ENCODE assay signal across 27 mouse cellular contexts in the genomic region with DNA sequence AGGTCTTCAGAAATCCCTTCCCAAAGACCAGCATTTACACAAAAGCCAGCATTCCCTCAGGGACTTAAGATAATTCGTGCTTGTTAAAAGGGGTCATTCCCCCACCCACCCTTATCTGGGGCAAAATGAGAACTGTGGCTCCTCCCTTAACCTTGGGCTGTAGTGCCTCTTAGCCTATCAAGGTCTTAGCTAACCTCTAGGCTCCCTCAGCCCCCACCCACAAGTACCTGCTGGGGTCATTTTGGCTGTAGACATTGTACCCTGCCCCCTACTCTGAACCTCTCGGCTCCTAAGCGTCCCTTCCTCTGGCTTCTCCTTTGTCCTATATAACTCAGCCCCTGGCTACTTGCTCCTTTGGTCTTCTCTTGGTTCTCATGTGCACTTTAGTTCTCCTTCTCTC. TPM values are rescaled to one million over a fixed set of nuclear protein-coding genes. Genes with fewer than 3 reads are reported as not detected.
DNase-seq lines count a peak whose midpoint lies in the region; ATAC-seq and TF ChIP-seq lines count a peak whose summit lies in the region.
"Had no signal": no experiment of that assay in that cellular context is flagged by ENCODE, and none has a peak within 500 bp of the region (broad histone marks: within the 10 kb centered on the region; RNA-seq: fewer than 3 reads in every experiment).

No protein-coding gene starts in this region.

- ATAC-seq in intestine, embryonic 16.5 days: peak; percentile 36
- ATAC-seq: forebrain, embryonic 15.5 days; midbrain, embryonic 15.5 days had no signal

- H3K9ac ChIP-seq in intestine, embryonic 16.5 days (ENCODE audit: low read depth, low read length): 0 out of 2 replicates have a peak overlapping the region, but pooled peaks have one; percentile 3
- H3K9ac ChIP-seq: embryonic facial prominence, embryonic 13.5 days; forebrain, embryonic 15.5 days; heart, embryonic 12.5 days; hindbrain, embryonic 14.5 days; limb, embryonic 13.5 days; midbrain, embryonic 15.5 days had no signal

- H3K4me1 ChIP-seq in kidney, adult 2 months (ENCODE audit: control insufficient read depth, insufficient read depth, low read length): peaks cover 14% of the 10 kb centered on the region
- peaks cover 5% of the 10 kb centered on the region for H3K4me1 ChIP-seq in intestine, embryonic 16.5 days (ENCODE audit: control insufficient read depth, insufficient read depth, low read length)
- H3K4me1 ChIP-seq in heart, embryonic 10.5 days: peaks cover 7% of the 10 kb centered on the region

- TF ChIP-seq CTCF in kidney, adult 2 months (conservative IDR thresholded peaks at IDR 0.05; ENCODE audit: insufficient read depth, insufficient read length, low read depth, low read length): no peak

- H3K27ac ChIP-seq in kidney, adult 2 months (ENCODE audit: insufficient read depth, low read depth, low read length): peak overlapping the region; percentile 80
- peak overlapping the region; percentile 88 for H3K27ac ChIP-seq in intestine, embryonic 16.5 days (ENCODE audit: low read length)
- no peak overlapping the region for H3K27ac ChIP-seq in heart, embryonic 10.5 days
- H3K27ac ChIP-seq: embryonic facial prominence, embryonic 13.5 days; forebrain, embryonic 10.5 days; forebrain, embryonic 15.5 days; hindbrain, embryonic 14.5 days; limb, embryonic 13.5 days; midbrain, embryonic 15.5 days; stomach, postnatal 0 days had no signal

- no peaks in the 10 kb centered on the region for H3K9me3 ChIP-seq in intestine, embryonic 16.5 days (ENCODE audit: control insufficient read depth, low read length)
- no peaks in the 10 kb centered on the region for H3K9me3 ChIP-seq in heart, embryonic 10.5 days
- H3K9me3 ChIP-seq: embryonic facial prominence, embryonic 13.5 days; forebrain, embryonic 10.5 days; forebrain, embryonic 15.5 days; heart, embryonic 12.5 days; limb, embryonic 13.5 days; midbrain, embryonic 15.5 days had no signal

- DNase-seq in kidney, adult 2 months: no peak
- DNase-seq in kidney, adult 11 months: no peak
- peak; percentile 44 for DNase-seq in R1 (ENCODE audit: low read depth, low spot score)
- no peak for DNase-seq in ovary, postnatal 14 days (ENCODE audit: low spot score)
- DNase-seq in heart, embryonic 10.5 days (ENCODE audit: low spot score): no peak
- DNase-seq in urinary bladder, postnatal 36 days (ENCODE audit: low spot score in 2 of 2): no peak
- DNase-seq: adrenal gland, postnatal 25 days; cerebellum, adult 18-20 months; cerebellum, postnatal 10 days; gastrocnemius, postnatal 25 days; heart, adult 11 months; heart, postnatal 4 days; lung, postnatal 4 days; right cerebral cortex, adult 18-20 months; thymus, adult 18-20 months; thymus, postnatal 25 days had no signal

- no peaks in the 10 kb centered on the region for H3K27me3 ChIP-seq in kidney, adult 2 months (replicated peaks; ENCODE audit: control insufficient read depth, insufficient read depth, low read length)
- no peaks in the 10 kb centered on the region for H3K27me3 ChIP-seq in intestine, embryonic 16.5 days (replicated peaks; ENCODE audit: control insufficient read depth, insufficient read depth, low read length)
- no peaks in the 10 kb centered on the region for H3K27me3 ChIP-seq in heart, embryonic 10.5 days (ENCODE audit: insufficient read depth, poor library complexity, severe bottlenecking)
- H3K27me3 ChIP-seq: CH12.LX; embryonic facial prominence, embryonic 13.5 days; forebrain, embryonic 15.5 days; heart, embryonic 12.5 days; limb, embryonic 13.5 days; midbrain, embryonic 15.5 days had no signal

- no peaks in the 10 kb centered on the region for H3K36me3 ChIP-seq in kidney, adult 2 months (ENCODE audit: control insufficient read depth, insufficient read depth, low read length)
- H3K36me3 ChIP-seq in intestine, embryonic 16.5 days (ENCODE audit: control insufficient read depth, insufficient read depth, low read length): no peaks in the 10 kb centered on the region
- H3K36me3 ChIP-seq in heart, embryonic 10.5 days: no peaks in the 10 kb centered on the region
- H3K36me3 ChIP-seq: embryonic facial prominence, embryonic 13.5 days; forebrain, embryonic 10.5 days; forebrain, embryonic 15.5 days; heart, embryonic 12.5 days; limb, embryonic 13.5 days; midbrain, embryonic 15.5 days had no signal

- TF ChIP-seq POLR2A in kidney, adult 2 months (IDR thresholded peaks at IDR 0.05; ENCODE audit: low read depth, low read length): no peak

- no peak overlapping the region for H3K4me3 ChIP-seq in kidney, adult 2 months (ENCODE audit: insufficient read depth, low read depth, low read length)
- H3K4me3 ChIP-seq in intestine, embryonic 16.5 days (ENCODE audit: low read length): no peak overlapping the region
- H3K4me3 ChIP-seq in heart, embryonic 10.5 days: no peak overlapping the region
- H3K4me3 ChIP-seq: embryonic facial prominence, embryonic 13.5 days; forebrain, embryonic 10.5 days; forebrain, embryonic 15.5 days; heart, embryonic 12.5 days; limb, embryonic 13.5 days; midbrain, embryonic 15.5 days had no signal

- 50% methylated on average over 3 of the region's 3 CpGs for WGBS in kidney, adult 2 months
- WGBS in intestine, embryonic 16.5 days: 54% methylated on average over 3 of the region's 3 CpGs
- 40% methylated on average over 3 of the region's 3 CpGs for WGBS in heart, embryonic 10.5 days

- 0 out of 2 replicates have a peak overlapping the region, but pooled peaks have one; percentile 0 for H3K4me2 ChIP-seq in intestine, embryonic 16.5 days (ENCODE audit: low read depth, low read length)
- H3K4me2 ChIP-seq: embryonic facial prominence, embryonic 13.5 days; forebrain, embryonic 15.5 days; heart, embryonic 12.5 days; hindbrain, embryonic 14.5 days; limb, embryonic 13.5 days; liver, embryonic 11.5 days; midbrain, embryonic 15.5 days had no signal

RNA-seq across cellular contexts. Expression of gene Zbed4, which starts 5.5 kb away (rescaled TPM):
- polyA plus RNA-seq in kidney, adult 2 months (2012; rRNA removed): 5.2 and 5.6 TPM in 2 replicates
- polyA plus RNA-seq in intestine, embryonic 16.5 days (2015; fragmentation: Nextera tagmentation; extraction: Ambion mirVana): 11.9 and 12.4 TPM in 2 replicates
- 24.9 and 26.2 TPM in 2 replicates for polyA plus RNA-seq in heart, embryonic 10.5 days (2016; fragmentation: Nextera tagmentation; extraction: Ambion mirVana)

RNA-seq across cellular contexts. Expression of gene Brd1, which starts 11.9 kb away (rescaled TPM):
- polyA plus RNA-seq in kidney, adult 2 months (2012; rRNA removed): 11.0 and 11.6 TPM in 2 replicates
- 13.4 and 14.1 TPM in 2 replicates for polyA plus RNA-seq in intestine, embryonic 16.5 days (2015; fragmentation: Nextera tagmentation; extraction: Ambion mirVana)
- 12.1 and 18.8 TPM in 2 replicates for polyA plus RNA-seq in heart, embryonic 10.5 days (2016; fragmentation: Nextera tagmentation; extraction: Ambion mirVana)
